Mouse (Mus musculus): ENCODE measurements around the gene Hsd11b2. TPM values are rescaled to one million over a fixed set of nuclear protein-coding genes. Genes with fewer than 3 reads are reported as not detected.

The Hsd11b2 gene
- total RNA-seq, 1 experiment from 2014 or later = not detected

Other genes with a start within 250 kb of the Hsd11b2 start
- 0.96 to 2.5 TPM in 2 of 3 replicates, not detected in the other for gene Hsf4, start 249.0 kb upstream of the Hsd11b2 start, total RNA-seq (2017)
- not detected in 3 replicates for gene Nol3, start 242.6 kb upstream of the Hsd11b2 start, total RNA-seq (2017)
- gene 4931428F04Rik, start 228.9 kb upstream of the Hsd11b2 start, total RNA-seq (2017) = 0.64 to 1.3 TPM in 2 of 3 replicates, not detected in the other
- 0.43 to 0.49 TPM in 2 of 3 replicates, not detected in the other for gene Exoc3l, start 222.7 kb upstream of the Hsd11b2 start, total RNA-seq (2017)
- 19.7 to 52.7 TPM (median 21.0 TPM) in 3 replicates for gene E2f4, start 221.1 kb upstream of the Hsd11b2 start, total RNA-seq (2017)
- 0.21 to 2.5 TPM (median 1.3 TPM) in 3 replicates for gene Elmo3, start 213.2 kb upstream of the Hsd11b2 start, total RNA-seq (2017)
- 1.3 to 2.8 TPM (median 1.7 TPM) in 3 replicates for gene Lrrc29, start 192.5 kb upstream of the Hsd11b2 start, total RNA-seq (2017)
- 36.6 to 48.0 TPM (median 42.8 TPM) in 3 replicates for gene Tmem208, start 192.4 kb upstream of the Hsd11b2 start, total RNA-seq (2017)
- gene Fhod1, start 170.8 kb upstream of the Hsd11b2 start, total RNA-seq (2017) = 6.5 to 14.7 TPM (median 8.4 TPM) in 3 replicates
- 0.10 TPM in 1 of 3 replicates, not detected in the others for gene Slc9a5, start 169.9 kb upstream of the Hsd11b2 start, total RNA-seq (2017)
- 0.49 TPM in 1 of 3 replicates, not detected in the others for gene Plekhg4, start 145.5 kb upstream of the Hsd11b2 start, total RNA-seq (2017)
- gene Kctd19, start 105.3 kb upstream of the Hsd11b2 start, total RNA-seq (2017) = 0.32 TPM in 1 of 3 replicates, not detected in the others
- not detected in 3 replicates for gene Lrrc36, start 105.2 kb upstream of the Hsd11b2 start, total RNA-seq (2017)
- 164 to 258 TPM (median 248 TPM) in 3 replicates for gene Tppp3, start 47.2 kb upstream of the Hsd11b2 start, total RNA-seq (2017)
- gene Zdhhc1, start 21.9 kb upstream of the Hsd11b2 start, total RNA-seq (2017) = 0.43 to 0.49 TPM (median 0.48 TPM) in 3 replicates
- 62.8 to 77.2 TPM (median 68.8 TPM) in 3 replicates for gene Atp6v0d1, start 47.3 kb downstream of the Hsd11b2 start, total RNA-seq (2017)
- 0.64 to 6.4 TPM (median 1.2 TPM) in 3 replicates for gene Ripor1, start 86.5 kb downstream of the Hsd11b2 start, total RNA-seq (2017)
- 75.1 to 125 TPM (median 91.9 TPM) in 3 replicates for gene Ctcf, start 117.8 kb downstream of the Hsd11b2 start, total RNA-seq (2017)
- 3.6 to 4.9 TPM in 2 of 3 replicates, not detected in the other for gene Agrp, start 118.6 kb downstream of the Hsd11b2 start, total RNA-seq (2017)
- 1.7 to 3.9 TPM (median 2.4 TPM) in 3 replicates for gene Carmil2, start 167.5 kb downstream of the Hsd11b2 start, total RNA-seq (2017)
- gene Acd, start 182.3 kb downstream of the Hsd11b2 start, total RNA-seq (2017) = 8.7 to 25.2 TPM (median 9.7 TPM) in 3 replicates
- gene Pard6a, start 182.4 kb downstream of the Hsd11b2 start, total RNA-seq (2017) = 21.3 to 28.7 TPM (median 21.4 TPM) in 3 replicates
- gene 4933405L10Rik, start 188.9 kb downstream of the Hsd11b2 start, total RNA-seq (2017) = not detected in 3 replicates
- gene Enkd1, start 189.5 kb downstream of the Hsd11b2 start, total RNA-seq (2017) = 0.43 to 1.6 TPM in 2 of 3 replicates, not detected in the other
- gene Gfod2, start 239.9 kb downstream of the Hsd11b2 start, total RNA-seq (2017) = 0.21 to 2.7 TPM in 2 of 3 replicates, not detected in the other

All from monocyte, adult 5-6 weeks (primary cell).